Mouse (Mus musculus) stomach, embryonic 16.5 days (tissue): ENCODE data around the gene Nudc. TPM values are rescaled to one million over a fixed set of nuclear protein-coding genes. Genes with fewer than 3 reads are reported as not detected.

Experiments used
- ATAC-seq: fragments of 200-750 bp; cut with Nextera tagmentation; 2 replicates; pipeline ENCODE4 v1.8.0; 2017; ENCODE audit warnings: moderate number of reproducible peaks, moderate TSS enrichment; ENCODE audit not compliant: insufficient read depth, low FRiP score
- H3K27ac ChIP-seq: fragments of 300-500 bp; sonication (generic); 2 replicates; pipeline ENCODE4 v1.5.1; 2014; ENCODE audit warnings: low read length
- H3K27me3 ChIP-seq: fragments of 300-500 bp; sonication (generic); 2 replicates; pipeline ENCODE4 v1.6.1; 2014; ENCODE audit warnings: low read length, control low read depth, mixed read lengths; ENCODE audit not compliant: control insufficient read depth, insufficient read depth
- H3K36me3 ChIP-seq: fragments of 300-500 bp; sonication (generic); 2 replicates; pipeline ENCODE4 v1.6.1; 2014; ENCODE audit warnings: low read length; ENCODE audit not compliant: control insufficient read depth, insufficient read depth
- H3K4me1 ChIP-seq: fragments of 300-500 bp; sonication (generic); 2 replicates; pipeline ENCODE4 v1.6.1; 2014; ENCODE audit warnings: low read length, control low read depth, mixed read lengths; ENCODE audit not compliant: control insufficient read depth, insufficient read depth
- H3K4me2 ChIP-seq: fragments of 300-500 bp; sonication (generic); 2 replicates; pipeline ENCODE4 v1.6.1; 2014; ENCODE audit warnings: low read depth, low read length, mixed read lengths
- H3K4me3 ChIP-seq: fragments of 300-500 bp; sonication (generic); replicated peaks from 2 replicates; pipeline ENCODE4 v1.5.1; 2014; ENCODE audit warnings: mild to moderate bottlenecking, low read length
- H3K9ac ChIP-seq: fragments of 300-500 bp; sonication (generic); 2 replicates; pipeline ENCODE4 v1.6.1; 2014; ENCODE audit warnings: low read length
- H3K9me3 ChIP-seq: fragments of 300-500 bp; sonication (generic); replicated peaks from 2 replicates; pipeline ENCODE4 v1.6.1; 2016; ENCODE audit warnings: low read length, control low read depth; ENCODE audit not compliant: control insufficient read depth
- WGBS: fragments of 180-500 bp; shearing (Covaris S2); extraction: QIAGEN DNeasy Blood & Tissue Kit; methylation state at CpG from one replicate; pipeline ENCODE4 v1.1.7; 2014; 5-methylcytosine and 5-hydroxymethylcytosine counted together
- polyA plus RNA-seq: library from polyadenylated mRNA; unstranded; fragments of >200 nt; fragmentation: Nextera tagmentation; extraction: Ambion mirVana; gene quantifications from 2 replicates; pipeline ENCODE4 v1.2.1, GENCODE M21; 2015

Gene Nudc
- polyA plus RNA-seq = 194 and 218 TPM in 2 replicates

DNA sequence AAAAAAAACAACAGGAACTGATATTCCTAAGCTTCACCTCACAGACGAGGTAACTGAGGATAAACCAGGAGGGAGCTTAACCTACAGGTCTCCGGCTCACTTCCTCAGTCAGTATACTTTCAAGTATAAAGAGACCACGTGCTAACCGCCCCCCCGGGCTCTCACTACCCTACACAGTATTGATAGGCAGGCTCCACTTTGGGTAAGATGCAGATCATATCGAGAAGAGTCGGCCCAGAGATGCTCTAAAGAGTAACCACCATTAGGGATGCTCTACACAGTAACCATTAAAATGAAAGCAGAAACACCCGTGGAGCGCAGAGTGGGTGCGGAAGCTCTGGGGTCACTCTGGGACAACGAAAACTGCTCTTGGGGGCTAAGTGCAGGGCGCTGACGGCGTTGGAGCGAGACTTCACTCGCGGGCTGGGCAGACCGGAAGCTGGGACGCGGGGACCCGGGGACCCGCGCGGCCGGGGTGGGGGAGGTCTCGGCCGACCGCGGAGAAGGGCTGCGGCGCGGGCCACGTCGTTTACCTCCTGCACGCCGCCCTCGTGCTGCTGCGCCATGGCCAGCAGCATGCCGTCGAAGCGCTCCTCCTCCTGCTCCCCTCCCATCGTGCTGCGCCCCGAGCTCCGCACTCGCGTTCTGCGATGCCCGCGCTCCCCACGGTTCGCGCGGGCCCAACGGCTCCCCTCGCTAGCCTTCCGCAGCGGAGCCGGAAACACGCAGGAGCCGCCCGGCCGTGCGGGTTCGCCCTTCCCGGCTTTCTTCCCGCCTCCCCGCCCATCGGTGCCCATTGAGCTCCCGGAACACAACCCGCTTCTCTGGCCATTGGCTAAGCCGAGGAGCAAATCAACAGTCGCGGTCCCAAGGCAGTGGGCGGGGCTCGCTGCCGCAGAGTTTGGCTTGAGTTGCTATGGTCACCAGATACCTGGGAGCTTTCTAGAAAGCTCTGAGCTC lies at the start of gene Nudc:
TSS of gene Nudc (minus strand) at position 725 of the 960 bp plus-strand sequence.
- WGBS = under 1% methylated on average over 75 of the region's 77 CpGs
- Histone ChIP-seq H3K4me3 (peak within 1 kb of the TSS; percentile 92), H3K9me3 (no peaks in the 10 kb centered on the region), H3K27ac (peak within 1 kb of the TSS; percentile 64), H3K36me3 (0 out of 2 replicates have a peak, but pooled peaks cover 6% of the 10 kb centered on the region), H3K27me3 (no peaks in the 10 kb centered on the region), H3K4me2 (peak within 1 kb of the TSS; percentile 92), H3K9ac (peak within 1 kb of the TSS; percentile 90), H3K4me1 (peaks cover 12% of the 10 kb centered on the region)
- ATAC-seq = peak; percentile 98

DNA sequence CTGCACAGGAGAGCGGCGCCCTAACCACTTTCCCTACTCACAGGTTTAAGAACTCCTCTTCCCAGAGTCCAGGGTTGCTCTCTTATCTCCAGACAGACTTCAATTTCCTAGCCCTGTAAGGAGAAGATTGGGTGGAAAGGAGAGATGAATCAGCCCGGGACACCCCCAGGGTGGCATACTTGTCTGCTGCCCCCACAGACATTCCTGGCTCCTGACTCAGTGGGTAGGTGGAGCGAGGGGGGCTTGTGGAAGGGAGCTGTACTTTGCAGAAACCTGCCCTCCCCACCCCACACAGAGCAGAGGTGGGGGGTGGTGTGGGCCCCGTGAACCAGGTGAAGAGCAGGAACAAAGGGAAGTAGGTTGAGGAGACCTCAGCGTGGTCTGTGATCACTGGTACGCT lies 49.7 kb upstream of the Nudc start:
- ATAC-seq = no peak
- Histone ChIP-seq H3K27me3 (peaks cover 4% of the 10 kb centered on the region; the same call in 1 of the 2 replicates), H3K9ac (0 out of 2 replicates have a peak overlapping the region, but pooled peaks have one; percentile 6), H3K27ac (no peak overlapping the region), H3K4me1 (peaks cover 5% of the 10 kb centered on the region; the same call in 1 of the 2 replicates), H3K4me2 (no peak overlapping the region), H3K9me3 (no peaks in the 10 kb centered on the region), H3K36me3 (0 out of 2 replicates have a peak, but pooled peaks cover 3% of the 10 kb centered on the region), H3K4me3 (no peak overlapping the region)
- WGBS = 69% methylated on average over 7 of the region's 7 CpGs

DNA sequence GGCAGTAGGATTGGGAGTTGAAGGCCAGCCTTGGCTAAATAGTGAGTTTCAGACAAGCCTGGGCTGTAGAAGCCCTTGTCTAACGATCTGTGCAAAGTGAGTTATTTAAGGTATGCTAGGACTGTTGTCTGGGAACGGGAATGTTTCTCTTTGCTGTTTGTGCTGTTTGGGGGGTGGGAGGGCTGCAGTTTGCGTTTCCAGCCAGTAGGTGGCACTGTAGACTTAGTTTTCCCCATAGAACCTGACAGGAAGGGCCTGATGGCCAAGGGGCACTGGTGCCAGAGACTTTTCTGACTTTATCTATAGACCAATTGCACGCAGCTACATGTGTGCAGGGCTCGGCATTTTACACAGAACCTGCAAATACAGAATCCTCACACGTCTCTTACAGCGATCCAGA lies 46.8 kb upstream of the Nudc start:
- Histone ChIP-seq H3K36me3 (peaks cover 10% of the 10 kb centered on the region; the same call in 1 of the 2 replicates), H3K4me1 (no peaks in the 10 kb centered on the region), H3K9me3 (no peaks in the 10 kb centered on the region), H3K4me3 (no peak overlapping the region), H3K27ac (no peak overlapping the region), H3K4me2 (no peak overlapping the region), H3K27me3 (no peaks in the 10 kb centered on the region), H3K9ac (no peak overlapping the region)
- 25% methylated on average over 7 of the region's 7 CpGs for WGBS
- 0 out of 2 replicates have a peak, but pooled peaks have one; percentile 43 for ATAC-seq

DNA sequence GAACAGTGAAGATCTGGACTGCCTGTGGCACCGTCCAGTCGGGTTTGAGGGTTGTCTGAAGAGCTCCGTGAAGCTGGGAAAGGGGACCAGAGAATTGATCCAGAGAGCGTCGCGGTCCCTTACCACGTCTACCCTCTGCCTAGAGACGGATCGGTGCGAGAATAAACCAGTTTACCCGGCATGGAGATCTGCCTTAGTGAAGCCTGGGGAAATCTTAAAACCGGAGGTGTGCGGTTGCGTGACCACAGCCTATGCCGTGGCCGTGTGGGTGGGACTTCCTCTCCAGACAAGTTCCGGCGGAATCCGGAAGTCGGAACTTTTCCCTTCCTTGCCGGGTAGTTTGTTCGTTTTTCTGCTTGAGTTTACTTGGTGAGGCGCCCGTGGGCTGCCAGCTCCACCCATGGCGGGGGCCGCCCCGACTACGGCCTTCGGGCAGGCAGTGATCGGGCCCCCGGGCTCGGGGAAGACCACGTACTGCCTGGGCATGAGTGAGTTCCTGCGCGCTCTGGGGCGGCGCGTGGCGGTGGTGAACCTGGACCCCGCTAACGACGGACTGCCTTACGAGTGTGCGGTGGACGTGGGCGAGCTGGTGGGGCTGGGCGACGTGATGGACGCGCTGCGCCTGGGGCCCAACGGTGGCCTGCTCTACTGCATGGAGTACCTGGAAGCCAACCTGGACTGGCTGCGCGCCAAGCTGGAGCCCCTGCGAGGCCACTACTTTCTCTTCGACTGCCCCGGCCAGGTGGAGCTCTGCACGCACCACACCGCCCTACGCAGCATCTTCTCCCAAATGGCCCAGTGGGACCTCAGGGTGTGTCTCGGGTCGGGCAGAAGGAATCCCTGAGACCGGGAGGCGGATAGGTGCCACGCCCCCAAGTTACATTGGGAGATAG lies 38.5 kb upstream of the Nudc start, which contains the start of gene Gpn2:
TSS of gene Gpn2 (plus strand) at position 304 of the 893 bp plus-strand sequence.
- H3K36me3 ChIP-seq = peaks cover 12% of the 10 kb centered on the region; the same call in 1 of the 2 replicates
- H3K27me3 ChIP-seq = no peaks in the 10 kb centered on the region
- no peaks in the 10 kb centered on the region for H3K9me3 ChIP-seq
- WGBS = 1% methylated on average over 65 of the region's 65 CpGs
- peaks cover 13% of the 10 kb centered on the region for H3K4me1 ChIP-seq
- H3K27ac ChIP-seq = peak within 1 kb of the TSS; percentile 75
- peak within 1 kb of the TSS; percentile 89 for H3K4me2 ChIP-seq
- H3K4me3 ChIP-seq = peak within 1 kb of the TSS; percentile 77
- peak within 1 kb of the TSS; percentile 90 for H3K9ac ChIP-seq
- peak; percentile 90 for ATAC-seq

DNA sequence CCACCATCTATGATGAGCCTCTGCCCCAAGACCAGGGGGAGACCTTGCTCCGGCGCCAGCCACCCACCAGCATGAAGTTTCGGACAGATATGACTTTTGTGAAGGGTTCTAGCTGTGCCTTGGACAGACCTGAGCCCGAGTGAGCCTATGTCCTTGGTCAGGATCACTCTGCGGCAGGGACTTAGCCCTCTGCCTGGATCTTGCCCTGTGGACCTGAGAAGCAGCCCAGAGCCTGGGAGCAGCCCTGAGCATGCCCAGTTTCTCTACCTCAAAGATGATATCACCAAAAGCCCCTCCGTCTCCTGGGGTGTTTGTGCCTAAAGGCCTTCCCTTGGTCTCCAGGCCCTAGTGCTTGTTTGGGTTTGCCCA lies 37.9 kb upstream of the Nudc start:
- 51% methylated on average over 6 of the region's 6 CpGs for WGBS

DNA sequence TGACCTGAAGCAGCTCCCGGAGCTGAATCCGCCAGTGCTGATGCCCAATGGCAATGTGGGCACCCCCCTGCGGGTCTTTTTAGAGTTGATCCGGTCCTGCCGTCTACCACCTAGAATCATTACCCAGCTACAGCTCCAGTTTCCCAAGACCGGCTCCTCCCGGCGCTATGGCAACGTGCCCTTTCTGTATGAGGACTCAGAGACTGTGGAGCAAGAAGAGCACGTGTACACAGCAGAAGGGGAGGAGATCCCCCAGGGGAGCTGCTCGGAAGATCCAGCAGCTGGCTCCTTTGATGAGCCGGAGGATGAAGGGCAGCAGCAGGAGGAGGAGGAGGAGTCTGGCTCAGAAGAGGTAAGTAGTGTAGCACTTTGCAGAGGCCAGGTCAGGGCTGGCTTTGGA lies 32.2 kb upstream of the Nudc start:
- Histone ChIP-seq H3K36me3 (no peaks in the 10 kb centered on the region), H3K4me3 (no peak overlapping the region), H3K4me1 (peaks cover 7% of the 10 kb centered on the region; the same call in 1 of the 2 replicates), H3K9ac (no peak overlapping the region), H3K9me3 (no peaks in the 10 kb centered on the region), H3K4me2 (no peak overlapping the region), H3K27me3 (no peaks in the 10 kb centered on the region), H3K27ac (no peak overlapping the region)
- no peak for ATAC-seq
- WGBS = 80% methylated on average over 12 of the region's 12 CpGs

More for the DNA sequence above, 37.9 kb upstream of the Nudc start:
- ATAC-seq = 0 out of 2 replicates have a peak, but pooled peaks have one; percentile 38
- H3K9me3 ChIP-seq = no peaks in the 10 kb centered on the region
- H3K4me1 ChIP-seq = peaks cover 13% of the 10 kb centered on the region
- peak overlapping the region; percentile 89 for H3K4me2 ChIP-seq
- peak overlapping the region; percentile 90 for H3K9ac ChIP-seq
- H3K27me3 ChIP-seq = no peaks in the 10 kb centered on the region
- H3K27ac ChIP-seq = peak overlapping the region; percentile 75
- H3K4me3 ChIP-seq = peak overlapping the region; percentile 77
- peaks cover 12% of the 10 kb centered on the region; the same call in 1 of the 2 replicates for H3K36me3 ChIP-seq

DNA sequence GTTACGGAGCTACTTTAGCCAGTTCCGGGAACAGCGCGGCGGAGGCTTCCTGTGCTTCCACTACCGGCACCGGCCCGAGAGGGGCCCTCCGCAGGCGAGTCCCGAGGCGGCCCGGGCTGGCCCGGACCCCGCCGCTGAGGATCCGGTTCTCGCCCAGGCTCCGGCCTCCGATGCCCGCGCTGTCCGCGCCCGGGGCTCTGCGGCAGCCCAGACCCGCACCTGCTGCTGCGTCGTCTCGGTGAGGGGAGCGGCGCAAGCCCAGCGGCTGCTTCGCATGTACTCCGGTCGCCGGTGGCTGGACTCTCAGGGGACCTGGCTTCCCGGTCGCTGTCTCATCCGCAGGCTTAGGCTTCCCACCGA lies 29.0 kb upstream of the Nudc start:
- ATAC-seq = peak; percentile 31
- Histone ChIP-seq H3K4me2 (peak overlapping the region; percentile 98), H3K27me3 (no peaks in the 10 kb centered on the region), H3K4me1 (peaks cover 7% of the 10 kb centered on the region; the same call in 1 of the 2 replicates), H3K9ac (peak overlapping the region; percentile 92), H3K4me3 (peak overlapping the region; percentile 94), H3K36me3 (no peaks in the 10 kb centered on the region), H3K27ac (peak overlapping the region; percentile 88; the same call in 1 of the 2 replicates), H3K9me3 (no peaks in the 10 kb centered on the region)
- WGBS = under 1% methylated on average over 41 of the region's 41 CpGs

DNA sequence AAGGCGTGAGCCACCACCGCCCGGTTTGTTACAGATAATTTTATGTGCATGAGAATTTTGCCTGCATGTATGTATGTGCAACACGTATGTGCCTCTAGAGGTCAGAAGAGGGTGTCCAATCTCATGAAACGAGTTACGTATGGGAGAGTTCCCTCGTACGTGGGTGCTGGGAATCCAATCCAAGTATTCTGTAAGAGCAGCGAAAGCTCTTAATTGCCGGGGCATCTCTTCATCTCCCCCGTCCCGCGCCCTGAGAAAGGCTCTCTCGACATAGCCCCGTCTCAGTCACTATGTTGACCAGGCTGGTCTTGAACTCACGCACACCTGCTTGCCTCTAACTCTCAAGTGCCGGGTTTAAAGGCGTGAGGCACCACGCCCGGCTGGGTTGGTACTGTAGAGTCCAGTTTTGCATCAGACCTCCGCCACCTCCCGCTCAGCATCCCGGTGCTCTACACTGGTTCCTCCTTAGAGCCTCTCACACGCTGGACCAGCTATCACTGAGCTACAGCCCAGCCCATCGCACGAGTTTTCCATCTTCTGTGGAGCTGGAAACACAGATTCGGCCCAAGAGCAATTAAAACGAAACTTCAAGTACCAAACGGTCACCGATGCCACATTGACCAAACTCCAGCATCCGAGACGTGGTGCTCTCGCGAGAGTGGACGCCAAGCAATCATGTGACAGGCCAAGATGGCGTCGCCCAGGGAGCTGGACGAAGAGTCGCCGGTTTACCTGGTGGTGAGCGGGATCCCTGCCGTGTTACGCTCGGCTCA lies 28.5 kb upstream of the Nudc start, which contains the start of gene Gpatch3:
TSS of gene Gpatch3 (plus strand) at position 676 of the 773 bp plus-strand sequence.
- WGBS = 6% methylated on average over 44 of the region's 44 CpGs
- no peaks in the 10 kb centered on the region for H3K36me3 ChIP-seq
- peak within 1 kb of the TSS; percentile 94 for H3K4me3 ChIP-seq
- peaks cover 7% of the 10 kb centered on the region; the same call in 1 of the 2 replicates for H3K4me1 ChIP-seq
- peak within 1 kb of the TSS; percentile 92 for H3K9ac ChIP-seq
- peak within 1 kb of the TSS; percentile 88 for H3K27ac ChIP-seq
- no peaks in the 10 kb centered on the region for H3K9me3 ChIP-seq
- ATAC-seq = peak; percentile 89
- H3K27me3 ChIP-seq = no peaks in the 10 kb centered on the region
- H3K4me2 ChIP-seq = peak within 1 kb of the TSS; percentile 98
